ENCODE assay signal across 7 mouse cellular contexts in the genomic region with DNA sequence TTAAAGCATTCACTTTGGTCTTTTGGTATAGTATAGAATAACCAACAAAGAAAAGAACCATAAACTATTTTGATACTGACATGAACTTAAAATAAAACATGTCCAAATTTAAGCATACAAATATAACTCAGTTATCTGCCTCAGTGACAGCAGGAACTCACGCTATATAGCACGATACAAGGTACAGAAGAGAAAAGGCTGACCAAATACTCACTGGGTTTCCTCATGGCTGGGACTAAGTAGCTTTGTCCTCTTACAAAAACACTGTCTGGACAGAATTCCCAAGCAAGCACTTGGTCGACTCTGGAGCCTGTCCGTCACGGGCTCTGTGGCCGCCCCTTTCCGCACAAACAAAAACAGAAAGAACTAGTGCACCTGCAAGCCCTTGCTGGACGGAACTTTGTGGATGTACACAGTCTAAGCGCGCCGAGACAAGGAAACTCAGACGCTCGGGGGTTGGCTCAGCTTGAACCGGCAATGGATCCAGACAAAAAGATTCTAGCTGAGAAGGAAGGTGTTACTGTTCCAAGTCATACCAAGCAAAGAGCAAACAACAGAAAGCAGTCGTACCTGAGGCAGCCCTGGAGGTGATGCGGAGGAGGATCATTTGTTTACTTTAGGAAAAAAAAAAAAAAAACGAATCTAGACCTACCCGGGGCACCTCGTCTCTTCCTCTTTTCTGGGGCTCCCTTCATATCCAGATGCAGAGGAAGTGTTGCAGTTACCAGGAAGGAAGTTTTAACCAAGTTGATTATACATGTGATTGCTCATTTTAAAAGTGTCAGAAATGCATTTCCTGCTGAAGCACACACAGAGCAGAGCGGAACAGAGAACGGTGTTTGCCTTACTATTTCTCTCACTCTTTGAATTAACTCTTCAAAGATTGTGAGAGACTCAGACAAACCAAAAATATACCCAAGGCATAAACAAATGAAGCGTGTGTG. TPM values are rescaled to one million over a fixed set of nuclear protein-coding genes. Genes with fewer than 3 reads are reported as not detected.
A peak's percentile ranks its signal among the peaks of the same experiment; 100 is the strongest.
DNase-seq lines count a peak whose midpoint lies in the region; ATAC-seq and TF ChIP-seq lines count a peak whose summit lies in the region.

A gene (minus strand): TSS at position 712 of the 944 bp plus-strand sequence.

- no peaks in the 10 kb centered on the region for H3K36me3 ChIP-seq in heart, embryonic 10.5 days
- H3K36me3 ChIP-seq in hindbrain, embryonic 12.5 days, result no peaks in the 10 kb centered on the region
- H3K36me3 ChIP-seq in forebrain, embryonic 12.5 days (replicated peaks), result no peaks in the 10 kb centered on the region

- H3K27ac ChIP-seq in heart, embryonic 10.5 days, result peak within 1 kb of the TSS; percentile 56; the same call in 1 of the 2 replicates
- no peak within 1 kb of the TSS for H3K27ac ChIP-seq in olfactory bulb, adult 2 months (ENCODE audit: insufficient read depth, low read depth, low read length)
- H3K27ac ChIP-seq in hindbrain, embryonic 12.5 days, result no peak within 1 kb of the TSS
- H3K27ac ChIP-seq in forebrain, embryonic 12.5 days, result no peak within 1 kb of the TSS

- H3K4me2 ChIP-seq in hindbrain, embryonic 12.5 days (replicated peaks), result no peak within 1 kb of the TSS
- no peak within 1 kb of the TSS for H3K4me2 ChIP-seq in forebrain, embryonic 12.5 days

- H3K4me3 ChIP-seq in heart, embryonic 10.5 days, result peak within 1 kb of the TSS; percentile 32
- H3K4me3 ChIP-seq in olfactory bulb, adult 2 months (ENCODE audit: insufficient read depth, low read depth, low read length), result peak within 1 kb of the TSS; percentile 23
- H3K4me3 ChIP-seq in hindbrain, embryonic 12.5 days, result no peak within 1 kb of the TSS
- H3K4me3 ChIP-seq in forebrain, embryonic 12.5 days (replicated peaks), result no peak within 1 kb of the TSS

- H3K4me1 ChIP-seq in heart, embryonic 10.5 days, result peaks cover 17% of the 10 kb centered on the region
- H3K4me1 ChIP-seq in olfactory bulb, adult 2 months (ENCODE audit: control insufficient read depth, insufficient read depth, low read length), result 0 out of 2 replicates have a peak, but pooled peaks cover 4% of the 10 kb centered on the region
- H3K4me1 ChIP-seq in hindbrain, embryonic 12.5 days, result no peaks in the 10 kb centered on the region
- H3K4me1 ChIP-seq in forebrain, embryonic 12.5 days, result peaks cover 12% of the 10 kb centered on the region

- TF ChIP-seq CTCF in olfactory bulb, adult 2 months (IDR thresholded peaks at IDR 0.05; ENCODE audit: insufficient read depth, low read depth, low read length), result no peak

- no peak within 1 kb of the TSS for H3K9ac ChIP-seq in hindbrain, embryonic 12.5 days
- no peak within 1 kb of the TSS for H3K9ac ChIP-seq in forebrain, embryonic 12.5 days

- peak; percentile 70 for ATAC-seq in CD4-positive, CD25-positive, alpha-beta regulatory T cell, adult 4 months
- ATAC-seq in hindbrain, embryonic 12.5 days (ENCODE audit: low FRiP score), result no peak
- ATAC-seq in forebrain, embryonic 12.5 days (ENCODE audit: low FRiP score), result no peak

- 51% methylated on average over 22 of the region's 22 CpGs for WGBS in heart, embryonic 10.5 days
- WGBS in olfactory bulb, adult 2 months, result 50% methylated on average over 22 of the region's 22 CpGs
- 65% methylated on average over 22 of the region's 22 CpGs for WGBS in hindbrain, embryonic 12.5 days
- 70% methylated on average over 22 of the region's 22 CpGs for WGBS in forebrain, embryonic 12.5 days

- no peak for TF ChIP-seq POLR2A in olfactory bulb, adult 2 months (IDR thresholded peaks at IDR 0.05; ENCODE audit: insufficient read depth, low read depth, low read length)

- no peaks in the 10 kb centered on the region for H3K27me3 ChIP-seq in heart, embryonic 10.5 days (ENCODE audit: insufficient read depth, poor library complexity, severe bottlenecking)
- no peaks in the 10 kb centered on the region for H3K27me3 ChIP-seq in hindbrain, embryonic 12.5 days
- H3K27me3 ChIP-seq in forebrain, embryonic 12.5 days, result no peaks in the 10 kb centered on the region

- no peaks in the 10 kb centered on the region for H3K9me3 ChIP-seq in heart, embryonic 10.5 days
- H3K9me3 ChIP-seq in hindbrain, embryonic 12.5 days (replicated peaks), result no peaks in the 10 kb centered on the region
- H3K9me3 ChIP-seq in forebrain, embryonic 12.5 days, result no peaks in the 10 kb centered on the region

- peak; percentile 61 to 66 for DNase-seq in B cell, adult 2 months
- no peak for DNase-seq in heart, embryonic 10.5 days (ENCODE audit: low spot score)
- DNase-seq in liver, result peak; percentile 59

RNA-seq across cellular contexts. Expression of the gene that starts here (rescaled TPM):
- polyA plus RNA-seq in CD4-positive, CD25-positive, alpha-beta regulatory T cell, adult 4 months (2017; shearing (Covaris generic)), result 10 to 100 TPM; 18.7 to 33.8 TPM
- polyA plus RNA-seq in heart, embryonic 10.5 days (2016; fragmentation: Nextera tagmentation; extraction: Ambion mirVana), result 0.70 and 0.82 TPM in 2 replicates
- polyA plus RNA-seq in olfactory bulb, adult 2 months (2012; ENCODE audit: insufficient read depth, insufficient read length, low replicate concordance, missing spikeins), result not detected in 2 replicates
- polyA plus RNA-seq in hindbrain, embryonic 12.5 days (2016; fragmentation: Nextera tagmentation; extraction: Ambion mirVana), result 1.4 and 1.9 TPM in 2 replicates
- 1.00 and 1.1 TPM in 2 replicates for polyA plus RNA-seq in forebrain, embryonic 12.5 days (2016; fragmentation: Nextera tagmentation; extraction: Ambion mirVana)

Comparison
In these comparisons a context has a peak if more than half of its experiments do, and no peak if none do; other contexts are left out.
1. H3K4me3 ChIP-seq: peak in heart, embryonic 10.5 days (single experiment) and olfactory bulb, adult 2 months (single experiment); none in hindbrain, embryonic 12.5 days (single experiment) and forebrain, embryonic 12.5 days (single experiment).